Mouse (Mus musculus) C2C12 (cell line): ENCODE measurements around the gene Mme. TPM values are rescaled to one million over a fixed set of nuclear protein-coding genes. Genes with fewer than 3 reads are reported as not detected.

Experiments used
- H3K27me3 ChIP-seq: one replicate; pipeline ENCODE4 v1.6.1; 2011; ENCODE audit not compliant: control insufficient read depth, insufficient read depth, insufficient read length
- H3K36me3 ChIP-seq: one replicate; pipeline ENCODE4 v1.6.1; 2011; ENCODE audit not compliant: control insufficient read depth, insufficient read depth
- H3K4me3 ChIP-seq: one replicate; pipeline ENCODE4 v1.5.1; 2011; ENCODE audit warnings: mild to moderate bottlenecking, control low read depth; ENCODE audit not compliant: poor library complexity, insufficient read depth, severe bottlenecking
- H3K79me2 ChIP-seq: one replicate; pipeline ENCODE4 v1.6.1; 2011; ENCODE audit not compliant: control insufficient read depth, insufficient read depth
- H3K79me3 ChIP-seq: one replicate; pipeline ENCODE4 v1.6.1; 2011; ENCODE audit warnings: low read depth, control low read depth
- H3ac ChIP-seq: one replicate; pipeline ENCODE3; 2011; ENCODE audit warnings: low read depth; ENCODE audit not compliant: control insufficient read depth, insufficient read length
- CEBPB ChIP-seq: IDR thresholded peaks from one replicate; pipeline ENCODE4 v1.6.1; 2011; ENCODE audit warnings: low read depth, mild to moderate bottlenecking, control low read depth, moderate library complexity
- CTCF ChIP-seq: IDR thresholded peaks from one replicate; pipeline ENCODE4 v1.5.1; 2011; ENCODE audit not compliant: control insufficient read depth, insufficient read depth, insufficient read length
- FOSL1 ChIP-seq: IDR thresholded peaks from one replicate; pipeline ENCODE4 v1.8.0; 2011; ENCODE audit warnings: mild to moderate bottlenecking, low read length; ENCODE audit not compliant: poor library complexity, insufficient read depth, severe bottlenecking
- MAX ChIP-seq: IDR thresholded peaks from one replicate; pipeline ENCODE4 v1.6.1; 2011; ENCODE audit warnings: mild to moderate bottlenecking, control low read depth
- MYOD1 ChIP-seq: IDR thresholded peaks from one replicate; pipeline ENCODE4 v1.6.1; 2011; ENCODE audit warnings: low read depth; ENCODE audit not compliant: control insufficient read depth, insufficient read length
- MYOG ChIP-seq: IDR thresholded peaks from one replicate; pipeline ENCODE4 v1.6.1; 2011; ENCODE audit not compliant: control insufficient read depth, insufficient read length; ENCODE audit errors: extremely low read depth
- USF1 ChIP-seq: IDR thresholded peaks from one replicate; pipeline ENCODE4 v1.6.1; 2011; ENCODE audit warnings: low read depth, mild to moderate bottlenecking, control low read depth, moderate library complexity
- polyA plus RNA-seq: library from polyadenylated mRNA; unstranded; fragments of >200 nt; fragmentation: generic; extraction: Trizol; gene quantifications from one replicate; pipeline ENCODE4 v1.2.1, GENCODE M21; 2012; ENCODE audit warnings: missing spikeins

The Mme gene
- polyA plus RNA-seq, 1 experiment: not detected

DNA sequence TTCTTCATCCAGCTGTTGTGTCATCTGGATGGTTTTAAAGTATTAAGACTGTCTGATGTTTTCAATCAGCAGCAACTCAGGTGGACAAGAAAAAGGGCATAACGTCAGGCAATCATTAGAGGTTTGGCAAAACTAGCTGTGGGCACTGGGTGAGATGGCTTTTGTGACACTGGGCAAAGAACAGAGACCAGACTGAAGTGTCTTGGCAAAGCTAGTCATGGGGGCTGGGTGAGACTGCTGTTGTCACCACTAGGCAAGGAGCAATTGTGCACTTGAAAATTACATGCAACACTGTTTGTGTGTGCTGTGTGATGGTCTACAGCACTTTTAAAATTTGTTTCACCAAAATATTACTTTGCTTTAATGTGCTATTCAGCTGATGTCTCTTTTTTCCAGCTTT lies 175.9 kb downstream of the Mme start:
- H3K79me2 ChIP-seq: no peaks in the 10 kb centered on the region
- TF ChIP-seq MYOG: no peak
- no peaks in the 10 kb centered on the region for H3K79me3 ChIP-seq
- no peaks in the 10 kb centered on the region for H3K36me3 ChIP-seq
- no peak overlapping the region for H3ac ChIP-seq
- H3K4me3 ChIP-seq: no peak overlapping the region
- H3K27me3 ChIP-seq: no peaks in the 10 kb centered on the region

GRCm38 (mm10) chr3:63417758-63418157 lies 176.4 kb downstream of the Mme start:
- H3K4me3 ChIP-seq: no peak overlapping the region
- H3K27me3 ChIP-seq: no peaks in the 10 kb centered on the region
- H3K36me3 ChIP-seq: no peaks in the 10 kb centered on the region
- no peaks in the 10 kb centered on the region for H3K79me3 ChIP-seq
- no peak overlapping the region for H3ac ChIP-seq
- no peaks in the 10 kb centered on the region for H3K79me2 ChIP-seq
- no peak for TF ChIP-seq CEBPB
- TF ChIP-seq MYOD1: no peak
- TF ChIP-seq USF1: no peak
- no peak for TF ChIP-seq CTCF
- TF ChIP-seq MAX: no peak
- no peak for TF ChIP-seq MYOG
- TF ChIP-seq FOSL1: no peak

DNA sequence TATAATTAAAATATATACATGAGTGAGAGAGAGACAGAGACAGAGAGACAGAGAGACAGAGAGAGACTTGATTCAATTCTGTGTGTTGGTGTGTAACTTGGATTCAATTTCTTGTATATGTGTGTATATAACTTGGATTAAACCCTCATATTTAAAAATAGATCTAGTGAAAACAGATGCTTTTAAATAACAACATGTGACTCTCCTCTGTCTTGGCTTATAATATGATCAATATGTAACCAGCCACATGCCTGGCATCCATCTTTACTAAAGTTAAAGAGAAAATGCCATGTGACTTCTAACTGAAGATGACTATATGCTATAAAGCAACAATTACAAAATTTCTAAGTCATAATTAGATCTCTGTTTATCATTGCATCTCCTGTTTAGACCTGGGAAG lies 182.2 kb downstream of the Mme start:
- no peaks in the 10 kb centered on the region for H3K79me2 ChIP-seq
- no peaks in the 10 kb centered on the region for H3K36me3 ChIP-seq
- TF ChIP-seq MYOD1 (no peak), FOSL1 (no peak), CEBPB (no peak), USF1 (no peak), CTCF (no peak), MYOG (no peak), MAX (no peak)
- no peak overlapping the region for H3ac ChIP-seq
- no peak overlapping the region for H3K4me3 ChIP-seq
- no peaks in the 10 kb centered on the region for H3K27me3 ChIP-seq
- no peaks in the 10 kb centered on the region for H3K79me3 ChIP-seq

Other genes starting within 250 kb of the Mme start
- not detected for gene Gm34302, start 242.3 kb downstream of the Mme start, polyA plus RNA-seq